Mouse (Mus musculus): ENCODE results near the gene Csf2.
A peak's percentile ranks its signal among the peaks of the same experiment; 100 is the strongest.
"Not testable (repeated sequence)": the region's sequence is repeated elsewhere in the genome, so short reads cannot be mapped to it uniquely, and the experiment has no call there.

Csf2 gene

GRCm38 (mm10) chr11:54248940-54249717 is at the start of gene Csf2:
Csf2 (minus strand) TSS chr11:54249667.
- DNase-seq (ENCODE audit: low spot score in 2 of 2): no peak

GRCm38 (mm10) chr11:54298777-54299176 is 49.3 kb upstream of the Csf2 start:
- DNase-seq (ENCODE audit: low spot score in 2 of 2): no peak

DNA sequence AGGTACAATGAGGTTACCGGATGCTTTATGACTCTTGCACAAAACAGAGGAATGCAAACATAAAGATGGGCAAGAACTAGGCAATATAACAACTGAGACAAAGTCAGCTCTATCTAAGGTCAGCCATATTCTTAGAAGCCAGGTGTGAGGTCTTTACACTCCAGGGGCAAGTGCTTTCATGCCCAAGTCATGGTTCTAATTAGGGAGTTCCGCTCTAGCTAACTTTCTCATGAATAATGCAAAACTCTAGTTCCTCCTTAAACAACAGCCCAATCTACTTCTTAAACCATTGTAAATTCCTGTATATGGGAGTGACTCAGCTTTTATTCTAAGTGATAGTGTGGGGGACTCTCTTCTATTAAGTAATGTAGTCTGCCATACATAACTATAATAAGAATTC is 48.0 kb upstream of the Csf2 start:
- not testable (repeated sequence) for DNase-seq (ENCODE audit: low spot score in 2 of 2)

DNA sequence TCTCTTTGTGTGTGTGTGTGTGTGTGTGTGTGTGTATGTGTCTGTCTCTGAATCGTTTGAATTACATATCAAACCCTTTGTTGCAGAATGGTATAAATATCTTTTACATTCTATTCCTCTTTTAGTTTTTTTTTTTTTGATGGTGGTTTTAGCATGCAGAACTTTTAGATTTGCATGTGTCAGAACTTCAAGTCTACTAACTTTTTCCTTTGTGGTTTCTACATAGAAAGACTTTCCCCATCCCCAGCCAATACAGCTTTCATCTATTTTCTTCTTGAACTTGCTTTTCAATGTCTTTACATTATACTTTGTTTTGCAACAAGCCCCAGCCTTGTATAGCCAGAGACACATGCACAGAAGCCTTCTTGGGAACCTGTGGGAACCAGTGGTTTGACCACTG is 47.3 kb upstream of the Csf2 start:
- no peak for DNase-seq (ENCODE audit: low spot score in 2 of 2)

DNA sequence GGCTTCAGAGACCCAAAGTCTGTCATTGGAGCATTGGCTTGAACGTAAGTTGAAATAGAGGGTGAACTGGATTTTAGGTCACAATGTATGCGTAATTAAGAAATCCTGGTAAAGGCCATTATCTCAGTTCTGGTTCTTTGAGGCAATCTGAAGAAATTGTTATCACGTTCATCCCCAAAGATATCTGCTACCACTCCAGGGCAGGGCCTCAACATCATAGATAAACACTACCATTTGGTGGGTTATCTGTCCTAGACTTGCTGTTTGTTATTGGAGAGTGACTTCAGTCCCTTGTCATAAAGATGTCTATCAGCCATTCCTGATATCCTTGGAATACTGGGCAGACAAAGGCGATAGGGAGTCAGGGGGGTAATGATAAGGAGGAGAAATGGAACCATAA is 46.5 kb upstream of the Csf2 start:
- DNase-seq (ENCODE audit: low spot score in 2 of 2): no peak

DNA sequence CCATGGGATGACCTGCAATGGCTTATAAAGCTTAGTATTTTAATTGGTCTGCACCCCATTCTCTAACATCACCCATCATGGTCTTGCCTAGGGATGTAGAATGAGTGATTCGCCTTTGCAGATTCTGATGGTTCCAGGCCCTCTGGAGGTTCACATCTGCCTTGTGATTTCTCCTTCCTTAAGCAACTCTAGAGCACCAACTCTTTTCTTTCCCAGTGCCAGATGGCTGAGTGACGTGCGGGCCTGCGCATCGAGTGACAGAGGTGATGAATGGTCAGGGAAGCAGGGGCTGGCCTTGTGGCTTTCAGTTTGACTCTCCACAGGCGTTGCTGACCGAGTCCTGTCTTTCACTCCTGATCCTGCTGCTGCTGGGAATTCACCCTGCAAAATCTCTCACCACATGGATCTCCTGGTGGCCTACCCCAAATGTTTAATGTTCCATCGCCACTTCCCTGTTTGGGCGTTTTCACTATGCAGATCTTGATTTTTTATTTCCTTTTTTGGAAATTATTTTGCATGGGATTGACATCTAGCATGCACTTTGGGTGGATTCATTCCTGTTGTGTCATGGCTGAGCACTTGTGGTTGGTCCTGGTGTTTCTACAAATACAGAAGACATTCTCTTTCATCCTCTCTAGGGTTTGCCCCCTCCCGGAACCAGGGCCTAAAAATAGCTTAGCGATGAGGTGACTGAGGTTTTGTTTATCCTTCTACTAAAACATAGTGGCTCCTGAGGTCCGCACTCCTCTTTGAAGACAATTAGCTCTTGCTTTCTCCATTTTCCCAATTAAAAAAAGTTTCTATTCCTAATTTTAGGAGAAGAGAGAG is 44.7 kb upstream of the Csf2 start:
- no peak for DNase-seq (ENCODE audit: low spot score in 2 of 2)

GRCm38 (mm10) chr11:54292163-54292562 is 42.7 kb upstream of the Csf2 start:
- DNase-seq (ENCODE audit: low spot score in 2 of 2): no peak

- DNase-seq (ENCODE audit: low spot score in 2 of 2): no peak
Observed at GRCm38 (mm10) chr11:54287821-54288453, 38.5 kb upstream of the Csf2 start.

DNA sequence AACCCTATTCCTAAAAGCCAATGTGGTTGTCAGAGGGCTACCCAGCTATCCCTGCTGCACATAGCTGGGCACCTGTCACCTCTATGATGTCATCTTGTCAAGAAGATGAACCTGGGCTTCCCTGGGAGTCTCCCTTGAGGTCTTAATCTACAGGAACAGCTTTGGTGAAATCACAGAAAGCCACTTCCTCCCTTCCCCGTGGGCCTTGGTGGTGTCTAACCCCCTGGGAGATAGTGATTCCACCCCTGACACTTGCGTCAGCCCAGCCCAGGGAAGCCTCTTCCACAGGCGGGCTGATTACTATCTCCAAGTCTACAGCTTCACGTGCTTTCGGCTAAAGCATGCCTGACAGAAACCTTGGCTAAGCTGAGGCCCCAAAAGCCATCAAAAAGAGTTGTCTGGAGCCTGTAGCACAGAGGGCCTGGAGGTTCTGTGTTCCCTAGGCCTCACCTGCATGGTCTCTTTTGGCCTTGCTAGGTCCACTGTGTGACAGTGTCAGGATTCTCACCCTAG is 22.0 kb upstream of the Csf2 start:
- DNase-seq (ENCODE audit: low spot score in 2 of 2): no peak

- DNase-seq (ENCODE audit: low spot score in 2 of 2): peak in 1 of 2 experiments; percentile 28
Observed at GRCm38 (mm10) chr11:54269191-54269896, 19.9 kb upstream of the Csf2 start.

DNA sequence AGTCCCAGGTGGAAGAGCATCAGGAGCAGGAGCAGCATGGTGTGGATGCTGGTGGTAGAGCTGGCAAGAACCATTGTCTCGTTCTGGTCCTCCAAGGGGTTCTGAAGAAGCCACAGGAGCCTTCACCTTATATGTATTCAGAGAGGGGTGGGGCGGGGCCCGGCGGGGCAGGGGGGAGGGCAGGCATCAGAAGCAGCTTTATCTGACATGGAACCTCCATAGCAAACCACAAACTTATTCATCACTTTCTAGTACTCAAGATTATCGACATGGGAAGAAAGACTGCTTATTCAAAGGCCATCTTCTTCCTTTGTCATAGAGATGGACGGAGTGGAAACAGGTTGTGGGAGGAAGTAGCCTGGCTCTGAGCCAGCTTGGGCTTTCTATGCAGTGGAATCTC is 17.7 kb upstream of the Csf2 start, which contains the start of gene Il3:
Gene Il3, minus strand, starts transcription at position 101 of the 400 bp plus-strand sequence.
- DNase-seq (ENCODE audit: low spot score in 2 of 2): no peak

DNA sequence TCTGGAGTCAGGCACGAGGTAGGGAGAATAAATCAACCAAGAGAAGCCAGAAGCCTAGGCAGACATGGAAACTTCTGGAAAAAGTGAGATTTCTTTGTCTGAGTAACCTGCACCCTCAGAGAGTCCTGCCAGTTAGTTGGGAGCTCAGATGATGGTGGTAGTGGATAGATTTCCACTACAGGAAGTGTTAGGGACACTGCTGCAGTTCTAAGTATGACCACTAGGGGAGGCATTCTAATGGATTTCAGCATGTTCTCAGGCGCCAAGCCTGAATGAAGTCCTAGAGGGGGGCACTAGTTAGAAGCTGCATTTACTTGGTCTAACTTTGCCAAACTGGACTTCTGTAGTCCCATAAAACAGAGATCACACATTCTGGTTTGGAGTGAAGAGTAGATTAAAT is 15.1 kb upstream of the Csf2 start:
- DNase-seq (ENCODE audit: low spot score in 2 of 2): peak; percentile 22 to 58

DNA sequence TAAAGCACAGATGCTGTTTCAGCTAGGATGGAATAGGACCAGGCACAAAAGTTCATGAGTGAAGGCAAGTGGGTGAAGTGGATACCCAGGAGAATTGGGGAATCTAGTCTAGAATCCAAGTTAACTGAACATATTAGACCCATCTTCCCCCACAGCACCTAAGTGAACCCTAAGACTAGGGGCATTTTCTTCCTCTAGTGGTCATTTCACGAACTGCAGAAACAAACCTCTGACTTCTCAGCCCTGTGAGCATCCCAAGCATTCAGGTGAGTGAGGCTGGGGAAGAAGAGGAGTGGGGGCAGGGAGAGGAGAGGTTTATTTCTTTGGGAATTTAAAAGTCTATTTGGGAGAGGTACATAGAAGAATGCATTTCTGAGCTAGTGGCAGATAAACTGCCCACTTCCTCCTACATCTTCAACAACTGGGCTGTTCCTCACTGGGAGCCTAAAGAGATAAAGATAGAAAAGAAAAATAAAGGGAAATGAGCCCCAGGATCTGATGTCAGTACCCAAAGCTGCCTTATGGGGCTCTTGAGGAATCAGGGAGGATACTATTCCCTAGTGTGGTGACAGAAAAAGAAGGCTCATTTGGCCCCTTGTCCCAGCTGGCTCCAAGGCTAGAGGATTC is 14.1 kb upstream of the Csf2 start:
- DNase-seq (ENCODE audit: low spot score in 2 of 2): no peak

DNA sequence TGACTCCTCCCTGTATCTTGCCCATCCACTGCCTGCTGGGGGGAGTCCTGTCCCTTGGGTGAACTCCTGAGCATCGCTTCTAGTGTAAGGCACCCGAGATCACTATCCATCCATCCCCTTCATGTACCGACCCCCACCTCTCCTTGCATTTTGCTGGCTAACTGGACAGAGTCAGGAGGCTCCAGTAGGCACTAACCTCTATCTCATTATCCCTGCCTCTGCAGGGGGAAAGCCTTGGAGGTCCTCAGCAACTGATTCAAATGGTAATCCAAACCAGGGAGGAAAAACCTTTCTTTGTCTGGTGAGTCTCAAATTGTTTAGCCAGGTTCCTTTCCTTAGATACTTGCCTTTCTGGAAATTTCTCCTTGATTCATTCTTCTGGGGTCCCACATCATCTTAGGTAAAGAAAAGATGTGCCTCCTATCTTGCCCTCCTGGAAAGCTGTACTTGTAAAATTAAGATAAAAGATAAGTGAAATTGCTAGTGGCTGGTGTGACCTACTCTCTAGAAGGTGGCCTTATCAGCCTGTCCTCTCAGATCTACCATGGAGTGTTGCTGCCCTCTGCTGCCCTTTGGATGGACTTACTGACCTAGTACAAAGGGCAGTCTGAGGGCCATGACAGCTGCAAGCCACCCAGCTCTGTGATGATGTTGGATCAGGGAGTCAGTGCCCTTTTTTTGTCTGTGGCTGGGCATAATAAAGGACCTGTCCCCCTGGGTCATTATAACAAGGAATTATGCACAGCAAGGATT is 7.3 kb upstream of the Csf2 start:
- DNase-seq (ENCODE audit: low spot score in 2 of 2): peak; percentile 61 to 67

- no peak for DNase-seq (ENCODE audit: low spot score in 2 of 2)
Observed at GRCm38 (mm10) chr11:54254114-54254513, 4.6 kb upstream of the Csf2 start.

- no peak for DNase-seq (ENCODE audit: low spot score in 2 of 2)
Observed at GRCm38 (mm10) chr11:54250575-54250974, 1.1 kb upstream of the Csf2 start.

GRCm38 (mm10) chr11:54249748-54250147 is 281 bp upstream of the Csf2 start:
- no peak for DNase-seq (ENCODE audit: low spot score in 2 of 2)

DNA sequence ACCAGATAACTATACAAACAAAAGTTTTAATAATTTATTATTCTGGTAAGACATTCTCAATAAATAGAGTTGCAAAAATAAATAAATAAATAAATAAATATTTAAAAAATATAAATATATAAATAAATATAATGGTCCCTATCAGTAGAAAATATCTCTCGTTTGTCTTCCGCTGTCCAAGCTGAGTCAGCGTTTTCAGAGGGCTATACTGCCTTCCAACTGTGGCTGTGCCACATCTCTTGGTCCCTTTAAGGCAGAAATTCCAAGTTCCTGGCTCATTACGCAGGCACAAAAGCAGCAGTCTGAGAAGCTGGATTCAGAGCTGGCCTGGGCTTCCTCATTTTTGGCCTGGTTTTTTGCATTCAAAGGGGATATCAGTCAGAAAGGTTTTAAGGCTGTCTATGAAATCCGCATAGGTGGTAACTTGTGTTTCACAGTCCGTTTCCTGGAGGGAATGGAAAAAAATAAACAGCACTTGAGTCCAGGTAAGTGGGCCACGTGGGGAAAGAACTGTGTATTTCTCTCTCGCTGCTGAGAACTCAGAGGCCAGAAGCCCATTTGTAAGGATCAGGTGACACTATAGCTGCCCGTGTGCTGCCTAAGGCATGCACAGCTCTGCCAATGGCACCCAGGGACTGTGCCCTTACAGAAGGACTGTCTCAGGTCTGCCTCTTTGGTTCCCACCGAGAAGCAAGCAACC is 2.1 kb downstream of the Csf2 start:
- DNase-seq (ENCODE audit: low spot score in 2 of 2): no peak

GRCm38 (mm10) chr11:54244465-54244864 is 5.0 kb downstream of the Csf2 start:
- no peak for DNase-seq (ENCODE audit: low spot score in 2 of 2)

DNA sequence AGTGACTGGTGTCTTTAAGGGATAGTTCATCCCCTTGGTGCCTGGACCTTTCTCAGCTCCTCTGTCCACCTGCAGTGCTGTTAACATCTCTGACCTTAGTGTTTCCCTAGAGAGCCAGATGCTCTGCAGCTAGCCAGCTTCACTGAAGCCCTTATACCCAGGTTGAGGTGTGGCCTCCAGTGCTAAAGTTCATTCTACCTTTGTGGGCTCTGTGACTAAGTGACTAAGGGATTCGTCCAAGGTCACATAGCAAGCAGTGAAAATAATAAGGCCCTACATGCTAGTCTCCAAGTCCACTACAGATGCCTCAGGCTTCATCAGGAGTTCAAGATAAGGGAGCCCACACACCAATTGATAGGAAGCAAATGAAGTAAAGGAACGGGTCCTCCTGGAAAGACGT is 7.0 kb downstream of the Csf2 start:
- no peak for DNase-seq (ENCODE audit: low spot score in 2 of 2)

Data from frontal cortex, postnatal 36 days (tissue).